Mouse (Mus musculus): ENCODE data around the gene Gdf5.
"Not testable (repeated sequence)": the region's sequence is repeated elsewhere in the genome, so short reads cannot be mapped to it uniquely, and the experiment has no call there.

Gdf5 gene

GRCm38 (mm10) chr2:155941697-155942442, 3.3 kb downstream of the Gdf5 start:
- no peak for DNase-seq (ENCODE audit: low spot score in 2 of 2)

DNA sequence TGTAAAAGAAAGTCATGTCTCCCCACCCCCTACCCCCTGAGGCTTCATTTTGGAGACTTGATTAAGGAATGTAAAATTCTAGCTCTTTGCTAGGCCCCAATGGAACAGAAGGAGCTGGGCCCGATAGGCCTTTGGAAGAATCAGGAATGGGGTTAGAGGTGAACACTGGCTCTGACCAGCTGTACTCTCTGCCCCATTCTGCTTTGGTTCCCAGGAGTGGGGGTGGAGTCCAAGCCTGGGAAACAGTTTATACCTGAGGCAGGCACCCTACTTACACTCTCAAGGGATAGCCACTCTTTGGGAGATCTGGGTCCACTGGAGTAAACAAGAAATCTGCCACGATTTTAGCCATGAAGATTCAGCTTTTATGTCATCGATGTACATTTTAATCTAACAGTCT, 4.5 kb downstream of the Gdf5 start, which contains the start of gene Gm15557:
Gene Gm15557, plus strand, starts transcription at position 48 of the 400 bp plus-strand sequence.
- no peak for DNase-seq (ENCODE audit: low spot score in 2 of 2)

DNA sequence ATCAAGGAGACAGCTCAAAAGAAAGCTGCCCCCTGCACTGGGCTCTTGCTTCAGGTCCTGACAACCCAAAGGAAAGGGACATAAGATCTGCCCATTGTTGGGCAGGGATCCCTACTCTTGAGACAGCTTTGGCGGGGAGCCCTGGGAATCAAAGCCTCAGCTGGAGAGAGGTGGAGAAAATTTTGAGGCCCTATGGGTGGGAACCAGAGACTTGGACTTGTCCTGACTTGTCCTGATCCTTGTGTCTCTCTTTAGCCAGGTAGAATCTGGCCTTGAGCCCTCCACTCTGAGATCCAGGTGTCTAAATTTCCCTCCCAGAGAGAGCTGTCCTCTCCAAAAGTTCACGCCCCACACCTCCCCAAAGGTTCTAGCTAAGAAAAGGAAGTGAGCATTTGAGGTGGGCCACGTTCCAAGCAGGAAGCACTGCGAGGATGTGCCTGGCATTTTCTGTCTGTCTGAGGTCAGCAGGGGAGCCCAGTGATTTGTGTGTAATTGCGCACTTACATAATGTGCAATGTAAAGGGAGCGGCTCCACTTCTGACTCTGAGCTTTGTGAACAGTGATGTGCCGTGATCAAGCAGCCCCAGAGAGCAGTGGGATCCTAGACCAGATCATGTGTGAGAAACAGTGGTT, 5.2 kb downstream of the Gdf5 start:
- no peak for DNase-seq (ENCODE audit: low spot score in 2 of 2)

- DNase-seq (ENCODE audit: low spot score in 2 of 2): peak; percentile 98
Observed at GRCm38 (mm10) chr2:155929531-155930442, 15.4 kb downstream of the Gdf5 start, which contains the start of gene Uqcc1. Uqcc1 (minus strand) TSS chr2:155930310.

DNA sequence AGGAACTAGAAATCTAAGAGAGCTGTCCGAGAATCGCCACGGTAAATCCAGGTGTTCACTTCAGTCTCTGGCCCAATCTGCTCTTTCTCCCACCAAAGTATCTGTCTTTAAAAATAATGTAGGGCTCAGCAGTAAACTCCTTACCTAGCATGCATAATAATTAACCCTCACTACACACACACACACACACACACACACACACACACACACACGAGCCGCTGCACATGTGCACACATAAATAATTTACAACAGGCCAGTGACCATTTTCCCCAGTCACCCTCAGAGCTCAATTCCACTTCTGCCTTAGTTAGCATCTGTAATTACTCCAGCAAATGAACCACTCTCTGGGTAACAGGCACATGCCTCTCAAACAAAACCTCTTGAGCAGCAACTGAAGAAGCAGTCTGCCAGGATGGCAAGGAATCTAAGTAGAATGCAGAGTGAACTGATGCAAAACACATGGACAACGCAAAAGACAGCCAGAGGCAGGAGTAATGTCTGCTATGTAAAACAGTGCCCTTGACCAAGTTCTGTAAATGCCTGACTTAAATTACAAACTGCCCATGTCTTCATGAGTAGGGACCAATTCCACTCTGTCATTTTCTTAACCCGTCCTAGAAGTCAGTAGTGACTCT, 16.3 kb downstream of the Gdf5 start:
- DNase-seq (ENCODE audit: low spot score in 2 of 2): no peak

- not testable (repeated sequence) for DNase-seq (ENCODE audit: low spot score in 2 of 2)
Observed at GRCm38 (mm10) chr2:155925213-155925612, 20.0 kb downstream of the Gdf5 start.

DNA sequence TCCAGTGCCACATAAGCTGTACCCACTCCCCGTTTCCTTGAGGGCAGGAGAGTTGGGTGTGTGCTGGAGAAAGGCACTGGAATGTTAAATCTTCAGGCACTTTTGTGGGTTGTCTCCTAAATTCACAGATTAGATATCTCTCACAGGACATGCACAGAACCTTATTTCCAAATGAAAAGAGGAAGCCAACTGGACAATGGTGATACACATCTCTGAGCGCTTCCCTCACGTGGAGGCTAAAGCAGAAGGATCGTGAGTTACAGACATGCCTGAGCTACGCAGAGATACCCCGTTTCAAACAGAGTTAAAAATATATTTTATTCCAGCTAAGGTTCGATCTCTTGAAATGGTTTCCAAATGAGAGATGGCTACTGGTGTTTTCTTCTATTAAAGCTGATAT, 22.0 kb downstream of the Gdf5 start:
- DNase-seq (ENCODE audit: low spot score in 2 of 2): no peak

DNA sequence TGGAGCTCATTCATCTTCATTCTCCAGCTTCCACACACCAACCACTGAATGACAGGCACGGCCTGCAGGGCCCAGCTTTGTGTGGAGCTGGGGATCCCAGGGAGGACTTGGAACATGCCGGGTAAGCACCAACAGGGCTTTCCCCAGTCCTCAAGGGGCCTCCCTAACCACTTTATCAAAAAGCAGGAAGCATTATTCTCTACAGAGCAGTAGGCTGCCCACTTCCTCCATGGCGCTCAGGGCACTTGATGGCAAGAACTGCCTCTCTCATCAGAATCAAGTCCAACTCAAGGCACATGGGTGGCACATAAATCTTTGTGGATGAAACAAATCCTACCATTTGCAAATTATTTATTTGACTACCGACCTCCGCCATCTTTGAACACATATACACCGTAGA, 30.5 kb downstream of the Gdf5 start:
- DNase-seq (ENCODE audit: low spot score in 2 of 2): no peak

DNA sequence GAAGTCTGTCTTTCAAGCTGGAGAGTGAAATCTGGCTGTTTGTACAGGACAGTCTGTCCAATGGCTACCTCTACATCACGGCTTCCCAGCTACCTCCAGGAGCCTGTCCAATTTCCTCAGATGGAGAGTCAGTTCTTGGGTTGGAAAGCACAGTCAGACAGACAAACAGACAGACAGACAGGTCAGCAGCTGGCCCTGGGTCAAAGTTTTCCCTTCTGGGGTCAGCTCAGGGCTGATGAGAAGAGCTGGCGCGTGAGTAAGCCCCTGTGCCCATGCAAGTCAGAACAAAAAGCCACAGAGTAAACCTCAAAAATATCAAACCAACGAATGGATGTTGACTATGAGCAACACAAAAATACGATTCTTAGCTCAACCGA, 41.5 kb downstream of the Gdf5 start:
- no peak for DNase-seq (ENCODE audit: low spot score in 2 of 2)

DNA sequence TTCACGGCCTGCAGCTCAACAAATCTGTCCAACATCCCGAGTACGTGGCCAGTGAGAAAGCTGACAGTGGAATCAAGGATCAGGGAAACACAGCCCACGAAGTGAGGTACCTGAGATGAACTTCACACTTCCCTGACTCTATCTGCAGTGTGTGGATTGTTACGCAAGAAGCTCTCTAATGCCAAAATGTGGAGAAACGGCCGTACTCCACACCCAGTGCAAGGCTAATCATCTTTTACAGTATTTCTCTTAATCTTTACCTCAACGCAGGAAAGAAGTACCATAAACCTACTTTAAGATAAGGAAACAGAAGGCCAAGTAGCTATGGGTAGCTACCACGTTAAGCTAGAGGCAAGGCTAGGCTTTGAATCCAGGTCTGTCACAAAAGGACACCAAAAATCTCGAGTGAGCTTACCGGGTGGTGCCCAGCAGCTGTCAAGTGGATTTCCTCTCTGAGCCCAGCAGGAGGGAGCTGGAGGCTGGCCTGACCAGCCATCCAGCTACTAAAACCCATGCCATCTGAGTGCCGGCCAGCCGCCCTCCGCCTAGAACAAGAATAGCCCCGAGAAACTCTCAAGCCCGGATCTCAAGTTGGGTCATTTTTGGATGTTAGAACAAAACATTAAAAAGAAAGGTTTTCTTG, 42.1 kb downstream of the Gdf5 start:
- DNase-seq (ENCODE audit: low spot score in 2 of 2): peak in 1 of 2 experiments; percentile 7

DNA sequence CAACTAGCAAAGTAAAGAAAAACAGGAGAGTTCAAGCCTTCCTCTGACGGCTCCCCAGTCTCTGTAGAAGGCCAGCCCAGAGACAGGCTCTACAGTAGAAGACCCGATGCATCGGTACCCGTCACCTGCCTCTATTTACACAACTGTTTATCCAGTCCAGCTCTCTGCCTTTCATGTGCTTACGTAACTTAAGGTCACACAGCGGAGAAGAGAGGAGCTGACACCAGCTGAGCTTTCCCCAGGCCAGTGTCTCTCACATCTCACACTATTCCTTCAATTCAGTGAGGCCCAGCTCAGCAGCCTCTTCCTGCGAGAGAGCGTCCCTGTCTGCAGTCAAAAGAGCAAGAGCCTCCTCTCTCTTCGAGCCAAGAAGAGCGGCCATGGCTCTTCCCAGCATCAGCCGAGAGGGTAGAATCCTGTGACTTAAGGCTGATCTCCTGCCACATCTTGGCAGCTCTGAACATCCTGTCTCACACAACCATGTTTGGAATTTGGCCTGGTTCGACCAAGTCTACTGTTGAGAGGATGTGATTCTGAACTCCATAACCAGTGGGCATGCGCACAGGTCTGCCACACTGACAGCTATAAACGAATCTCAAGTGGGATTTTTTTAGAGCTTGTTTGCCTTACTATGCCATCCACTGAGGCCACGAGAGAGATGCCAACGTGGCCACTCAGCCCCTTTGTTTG, 50.0 kb downstream of the Gdf5 start:
- no peak for DNase-seq (ENCODE audit: low spot score in 2 of 2)

DNA sequence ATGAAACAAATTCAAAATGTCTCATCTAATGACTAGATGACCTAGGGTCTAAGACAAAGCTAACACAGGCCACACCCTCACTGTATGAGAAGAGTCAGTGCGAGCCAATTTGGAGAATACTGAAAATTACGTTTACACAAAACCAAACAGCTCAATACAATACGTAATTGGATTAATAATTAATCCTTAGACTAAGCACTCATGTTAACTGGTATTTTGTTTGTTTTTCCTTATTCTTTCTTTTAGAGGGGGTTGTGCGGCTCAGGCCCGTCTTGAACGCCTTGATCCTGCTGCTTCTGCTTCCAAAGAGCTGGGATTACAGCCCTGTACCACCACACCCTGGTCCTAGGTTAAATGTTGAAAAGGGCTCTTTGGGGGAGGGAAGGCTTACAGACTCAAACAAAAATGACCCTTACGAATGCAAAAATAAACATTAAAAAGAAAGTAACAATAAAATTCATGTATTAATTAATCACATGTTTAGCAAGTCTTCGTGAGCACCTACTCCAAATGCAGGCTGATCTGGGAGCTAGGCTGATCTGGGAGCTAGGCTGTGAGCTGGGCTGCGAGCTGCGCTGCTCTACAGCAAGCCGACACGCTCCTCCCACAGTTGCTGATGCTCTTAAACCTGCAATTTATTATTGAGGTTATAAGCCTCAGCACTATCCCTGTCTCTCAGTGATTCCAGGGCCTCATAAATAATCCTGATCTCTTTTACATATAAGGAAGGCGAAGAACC, 50.7 kb downstream of the Gdf5 start:
- no peak for DNase-seq (ENCODE audit: low spot score in 2 of 2)
